Mouse (Mus musculus) MEL (cell line): ENCODE results near the gene Lnx1.

ENCODE experiments used
- CHD1 ChIP-seq: IDR thresholded peaks from 2 replicates; pipeline ENCODE4 v1.6.1; 2012; ENCODE audit warnings: low read depth, mild to moderate bottlenecking, inconsistent platforms, low read length, improper control_type of control experiment
- CTCF ChIP-seq, 3 experiments: IDR thresholded peaks in 2 of 3; conservative IDR thresholded peaks in 1 of 3; 2 replicates each; pipeline ENCODE4 v1.5.1; 2011 to 2012; ENCODE audit warnings: low read length in 3 of 3, low read depth in 2 of 3, mild to moderate bottlenecking in 2 of 3, improper control_type of control experiment in 1 of 3, inconsistent platforms in 1 of 3, mixed read lengths in 1 of 3, moderate library complexity in 1 of 3; ENCODE audit not compliant: control insufficient read depth in 1 of 3, insufficient read depth in 1 of 3, poor library complexity in 1 of 3, severe bottlenecking in 1 of 3
- HCFC1 ChIP-seq: IDR thresholded peaks from 2 replicates; pipeline ENCODE4 v1.6.1; 2012; ENCODE audit warnings: low read depth, mild to moderate bottlenecking, inconsistent platforms, low read length, improper control_type of control experiment, moderate library complexity
- JUND ChIP-seq: IDR thresholded peaks from 2 replicates; pipeline ENCODE4 v1.6.1; 2011; ENCODE audit warnings: low read depth, mild to moderate bottlenecking, improper control_type of control experiment, low read length
- SMC3 ChIP-seq: IDR thresholded peaks from 2 replicates; pipeline ENCODE4 v1.6.1; 2011; ENCODE audit warnings: low read depth, low read length, improper control_type of control experiment
- TBP ChIP-seq: IDR thresholded peaks from 2 replicates; pipeline ENCODE4 v1.8.0; 2011; ENCODE audit warnings: low read depth, low read length, improper control_type of control experiment
- USF1 ChIP-seq: IDR thresholded peaks from 2 replicates; pipeline ENCODE4 v1.6.1; 2014; ENCODE audit warnings: low read depth, mild to moderate bottlenecking, inconsistent platforms, low read length, improper control_type of control experiment, moderate library complexity
- ZNF384 ChIP-seq: IDR thresholded peaks from 2 replicates; pipeline ENCODE4 v1.6.1; 2012; ENCODE audit warnings: low read depth, mild to moderate bottlenecking, inconsistent platforms, low read length, improper control_type of control experiment

DNA sequence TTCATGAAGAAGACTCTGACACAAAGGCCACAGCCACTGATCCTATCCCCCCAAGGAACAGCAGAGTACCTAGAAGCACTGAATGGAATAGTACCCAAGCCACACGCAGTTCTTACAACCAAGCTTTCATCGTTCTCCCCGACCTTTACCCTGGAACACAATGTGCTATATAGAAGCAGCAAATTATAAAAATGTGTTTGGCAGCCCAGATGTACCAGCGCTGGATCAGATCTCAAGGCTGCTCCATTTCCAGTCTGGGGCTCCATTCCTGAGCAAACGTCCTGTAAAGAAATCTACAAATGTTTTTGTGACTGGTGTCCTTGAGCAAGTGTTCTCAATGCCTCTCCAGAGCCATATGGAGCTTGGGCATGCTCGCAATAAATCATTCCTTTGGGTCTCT lies 44.8 kb downstream of the Lnx1 start:
- TF ChIP-seq CHD1 = no peak
- no peak for TF ChIP-seq USF1
- no peak for TF ChIP-seq JUND
- TF ChIP-seq CTCF (IDR thresholded peaks at IDR 0.05 in 2 of 3, conservative IDR thresholded peaks at IDR 0.05 in 1 of 3; ENCODE audit: control insufficient read depth in 1 of 3, insufficient read depth in 1 of 3, low read depth in 2 of 3, low read length in 3 of 3, poor library complexity in 1 of 3, severe bottlenecking in 1 of 3) = no peak
- no peak for TF ChIP-seq ZNF384
- TF ChIP-seq TBP = no peak
- no peak for TF ChIP-seq HCFC1
- no peak for TF ChIP-seq SMC3
